Mouse (Mus musculus) liver, embryonic 15.5 days (tissue): ENCODE data around the gene Mrps2. TPM values are rescaled to one million over a fixed set of nuclear protein-coding genes. Genes with fewer than 3 reads are reported as not detected.
A peak's percentile ranks its signal among the peaks of the same experiment; 100 is the strongest.

ENCODE experiments used
- ATAC-seq: fragments of 200-750 bp; cut with Nextera tagmentation; 2 replicates; pipeline ENCODE4 v1.8.0; 2017; ENCODE audit warnings: moderate number of reproducible peaks, mild to moderate bottlenecking, moderate library complexity; ENCODE audit not compliant: insufficient read depth
- H3K27ac ChIP-seq: fragments of 300-500 bp; sonication (generic); replicated peaks from 2 replicates; pipeline ENCODE4 v1.5.1; 2015; ENCODE audit warnings: mild to moderate bottlenecking, inconsistent platforms
- H3K27me3 ChIP-seq: fragments of 300-500 bp; sonication (generic); 2 replicates; pipeline ENCODE4 v1.6.1; 2015; ENCODE audit warnings: mild to moderate bottlenecking, inconsistent platforms
- H3K36me3 ChIP-seq: fragments of 300-500 bp; sonication (generic); replicated peaks from 2 replicates; pipeline ENCODE4 v1.6.1; 2015; ENCODE audit warnings: moderate library complexity, mild to moderate bottlenecking, inconsistent platforms
- H3K4me1 ChIP-seq: fragments of 300-500 bp; sonication (generic); replicated peaks from 2 replicates; pipeline ENCODE4 v1.6.1; 2015; ENCODE audit warnings: inconsistent platforms
- H3K4me2 ChIP-seq: fragments of 300-500 bp; sonication (generic); 2 replicates; pipeline ENCODE4 v1.6.1; 2015; ENCODE audit warnings: moderate library complexity, mild to moderate bottlenecking, inconsistent platforms
- H3K4me3 ChIP-seq: fragments of 300-500 bp; sonication (generic); replicated peaks from 2 replicates; pipeline ENCODE4 v1.5.1; 2015; ENCODE audit warnings: mild to moderate bottlenecking, inconsistent platforms
- H3K9ac ChIP-seq: fragments of 300-500 bp; sonication (generic); 2 replicates; pipeline ENCODE4 v1.6.1; 2015; ENCODE audit warnings: moderate library complexity, mild to moderate bottlenecking, inconsistent platforms
- H3K9me3 ChIP-seq: fragments of 300-500 bp; sonication (generic); replicated peaks from 2 replicates; pipeline ENCODE4 v1.6.1; 2016; ENCODE audit warnings: inconsistent platforms
- WGBS: fragments of 180-500 bp; shearing (Covaris S2); methylation state at CpG from one replicate; pipeline ENCODE4 v1.1.7; 2015; ENCODE audit warnings: mixed read lengths; ENCODE audit not compliant: insufficient replicate concordance; 5-methylcytosine and 5-hydroxymethylcytosine counted together
- polyA plus RNA-seq: library from polyadenylated mRNA; unstranded; fragments of >200 nt; fragmentation: Nextera tagmentation; extraction: Ambion mirVana; gene quantifications from 2 replicates; pipeline ENCODE4 v1.2.1, GENCODE M21; 2015

Gene Mrps2
- polyA plus RNA-seq, 1 experiment from 2014 or later, result 23.5 TPM

- Histone ChIP-seq H3K9ac (no peak within 1 kb of the TSS), H3K4me1 (no peaks in the 10 kb centered on the region; the same call in 1 of the 2 replicates), H3K4me2 (peak within 1 kb of the TSS; percentile 70), H3K4me3 (peak within 1 kb of the TSS; percentile 54), H3K36me3 (no peaks in the 10 kb centered on the region), H3K9me3 (no peaks in the 10 kb centered on the region), H3K27ac (no peak within 1 kb of the TSS), H3K27me3 (peaks cover 58% of the 10 kb centered on the region)
- under 1% methylated on average over 105 of the region's 118 CpGs for WGBS
- no peak for ATAC-seq
Measured at GRCm38 (mm10) chr2:28446515-28447314, 21.2 kb upstream of the Mrps2 start, which contains the start of gene Ppp1r26. Ppp1r26 (plus strand) TSS chr2:28446800.

GRCm38 (mm10) chr2:28447315-28447670 is 20.6 kb upstream of the Mrps2 start:
- Histone ChIP-seq H3K4me2 (peak overlapping the region; percentile 70), H3K27me3 (peaks cover 58% of the 10 kb centered on the region), H3K27ac (no peak overlapping the region), H3K9ac (no peak overlapping the region), H3K4me1 (no peaks in the 10 kb centered on the region; the same call in 1 of the 2 replicates), H3K9me3 (no peaks in the 10 kb centered on the region), H3K36me3 (no peaks in the 10 kb centered on the region), H3K4me3 (peak overlapping the region; percentile 54)
- WGBS, result 13% methylated on average over 11 of the region's 11 CpGs
- ATAC-seq, result no peak

- H3K4me3 ChIP-seq, result no peak overlapping the region
- H3K36me3 ChIP-seq, result no peaks in the 10 kb centered on the region
- H3K4me1 ChIP-seq, result no peaks in the 10 kb centered on the region; the same call in 1 of the 2 replicates
- H3K9ac ChIP-seq, result no peak overlapping the region
- no peak overlapping the region for H3K27ac ChIP-seq
- 58% methylated on average over 11 of the region's 11 CpGs for WGBS
- no peak for ATAC-seq
- H3K27me3 ChIP-seq, result peaks cover 33% of the 10 kb centered on the region
- H3K4me2 ChIP-seq, result no peak overlapping the region
- no peaks in the 10 kb centered on the region for H3K9me3 ChIP-seq
Measured at GRCm38 (mm10) chr2:28451663-28452062, 16.2 kb upstream of the Mrps2 start.

- H3K4me1 ChIP-seq, result no peaks in the 10 kb centered on the region
- ATAC-seq, result no peak
- no peak overlapping the region for H3K4me2 ChIP-seq
- no peak overlapping the region for H3K27ac ChIP-seq
- 64% methylated on average over 6 of the region's 6 CpGs for WGBS
- H3K9me3 ChIP-seq, result no peaks in the 10 kb centered on the region
- H3K4me3 ChIP-seq, result no peak overlapping the region
- H3K27me3 ChIP-seq, result peaks cover 15% of the 10 kb centered on the region
- H3K9ac ChIP-seq, result no peak overlapping the region
- H3K36me3 ChIP-seq, result no peaks in the 10 kb centered on the region
Measured at GRCm38 (mm10) chr2:28453539-28453938, 14.3 kb upstream of the Mrps2 start.

GRCm38 (mm10) chr2:28456616-28457015 is 11.2 kb upstream of the Mrps2 start:
- Histone ChIP-seq H3K36me3 (no peaks in the 10 kb centered on the region), H3K4me1 (no peaks in the 10 kb centered on the region), H3K9me3 (no peaks in the 10 kb centered on the region), H3K27me3 (no peaks in the 10 kb centered on the region), H3K4me2 (no peak overlapping the region), H3K4me3 (no peak overlapping the region), H3K27ac (no peak overlapping the region), H3K9ac (no peak overlapping the region)
- no peak for ATAC-seq
- 53% methylated on average over 1 of the region's 1 CpGs for WGBS

- Histone ChIP-seq H3K27ac (no peak overlapping the region), H3K36me3 (no peaks in the 10 kb centered on the region), H3K9me3 (no peaks in the 10 kb centered on the region), H3K9ac (no peak overlapping the region), H3K4me1 (peaks cover 18% of the 10 kb centered on the region), H3K4me3 (no peak overlapping the region), H3K4me2 (no peak overlapping the region), H3K27me3 (peaks cover 35% of the 10 kb centered on the region)
- no peak for ATAC-seq
- WGBS, result 36% methylated on average over 3 of the region's 3 CpGs
Measured at GRCm38 (mm10) chr2:28463919-28464318, 3.9 kb upstream of the Mrps2 start.

- Histone ChIP-seq H3K27me3 (peaks cover 35% of the 10 kb centered on the region), H3K4me1 (peaks cover 19% of the 10 kb centered on the region), H3K4me2 (no peak overlapping the region), H3K9me3 (no peaks in the 10 kb centered on the region), H3K27ac (no peak overlapping the region), H3K4me3 (no peak overlapping the region), H3K36me3 (peaks cover 8% of the 10 kb centered on the region), H3K9ac (no peak overlapping the region)
- ATAC-seq, result no peak
- 65% methylated on average over 9 of the region's 9 CpGs for WGBS
Measured at GRCm38 (mm10) chr2:28464919-28465318, 2.9 kb upstream of the Mrps2 start.

GRCm38 (mm10) chr2:28465836-28466518 is 1.9 kb upstream of the Mrps2 start, which contains the start of gene 1700007K13Rik:
1700007K13Rik (minus strand) TSS chr2:28466332.
- Histone ChIP-seq H3K9ac (no peak within 1 kb of the TSS), H3K36me3 (peaks cover 16% of the 10 kb centered on the region), H3K4me3 (no peak within 1 kb of the TSS), H3K4me2 (peak within 1 kb of the TSS; percentile 55), H3K9me3 (no peaks in the 10 kb centered on the region), H3K4me1 (peaks cover 19% of the 10 kb centered on the region), H3K27me3 (peaks cover 35% of the 10 kb centered on the region), H3K27ac (no peak within 1 kb of the TSS)
- no peak for ATAC-seq
- whole genome bisulfite sequencing, result 5% methylated on average over 25 of the region's 25 CpGs

GRCm38 (mm10) chr2:28468486-28469225 is 790 bp downstream of the Mrps2 start:
- peak overlapping the region; percentile 74 for H3K4me2 ChIP-seq

GRCm38 (mm10) chr2:28469461-28469860 is 1.6 kb downstream of the Mrps2 start:
- H3K27me3 ChIP-seq, result peaks cover 34% of the 10 kb centered on the region
- no peak overlapping the region for H3K27ac ChIP-seq
- H3K9ac ChIP-seq, result no peak overlapping the region
- peaks cover 19% of the 10 kb centered on the region for H3K4me1 ChIP-seq
- no peak overlapping the region for H3K4me3 ChIP-seq
- ATAC-seq, result no peak
- H3K9me3 ChIP-seq, result no peaks in the 10 kb centered on the region
- peaks cover 24% of the 10 kb centered on the region for H3K36me3 ChIP-seq
- WGBS, result 82% methylated on average over 14 of the region's 14 CpGs
- H3K4me2 ChIP-seq, result no peak overlapping the region

More at GRCm38 (mm10) chr2:28468486-28469225, 790 bp downstream of the Mrps2 start:
- Histone ChIP-seq H3K36me3 (peaks cover 24% of the 10 kb centered on the region), H3K9me3 (no peaks in the 10 kb centered on the region), H3K27ac (no peak overlapping the region), H3K4me3 (peak overlapping the region; percentile 73), H3K9ac (peak overlapping the region; percentile 70), H3K27me3 (peaks cover 35% of the 10 kb centered on the region), H3K4me1 (peaks cover 19% of the 10 kb centered on the region)
- ATAC-seq, result no peak
- WGBS, result 41% methylated on average over 18 of the region's 18 CpGs

- Histone ChIP-seq H3K27me3 (peaks cover 23% of the 10 kb centered on the region), H3K9ac (no peak overlapping the region), H3K27ac (no peak overlapping the region), H3K4me2 (no peak overlapping the region), H3K9me3 (no peaks in the 10 kb centered on the region), H3K4me3 (no peak overlapping the region), H3K36me3 (peaks cover 24% of the 10 kb centered on the region), H3K4me1 (peaks cover 19% of the 10 kb centered on the region)
- WGBS, result 62% methylated on average over 2 of the region's 2 CpGs
- ATAC-seq, result no peak
Measured at GRCm38 (mm10) chr2:28470591-28470990, 2.7 kb downstream of the Mrps2 start.
